Mouse (Mus musculus) heart, postnatal 0 days (tissue): ENCODE measurements around the gene Tiam1.

Experiments used
- CTCF ChIP-seq: IDR thresholded peaks from 2 replicates; pipeline ENCODE4 v1.5.1; 2016; ENCODE audit warnings: antibody characterized with exemption, control low read depth, low read depth
- EP300 ChIP-seq: IDR thresholded peaks from 2 replicates; pipeline ENCODE4 v1.6.1; 2016; ENCODE audit warnings: antibody characterized with exemption, low read depth

GRCm38 (mm10) chr16:90125318-90126314 lies 18.0 kb downstream of the Tiam1 start:
- TF ChIP-seq CTCF (peak; percentile 2; the same call in 1 of the 2 replicates), EP300 (no peak)
